Mouse (Mus musculus): ENCODE measurements around the gene Lexm.

GRCm38 (mm10) chr4:106569680-106570079 is 47.4 kb downstream of the Lexm start:
- TF ChIP-seq EP300 (IDR thresholded peaks at IDR 0.05; ENCODE audit: low read depth) (no peak), CTCF (IDR thresholded peaks at IDR 0.05; ENCODE audit: low read depth) (no peak)

All from heart, postnatal 0 days (tissue).